Mouse (Mus musculus) megakaryocyte, embryonic 14.5 days (primary cell): ENCODE results near the gene Nme4.

Experiments
- FLI1 ChIP-seq: IDR thresholded peaks from 2 replicates; pipeline ENCODE4 v1.6.1; 2012; ENCODE audit warnings: low read length, inconsistent platforms, mixed read lengths
- GATA1 ChIP-seq: IDR thresholded peaks from 3 replicates; pipeline ENCODE4 v1.6.1; 2012; ENCODE audit warnings: mixed read lengths, low read length, inconsistent platforms, borderline replicate concordance

- TF ChIP-seq GATA1 (no peak), FLI1 (no peak)
Measured at GRCm38 (mm10) chr17:26122431-26123140, 27.2 kb upstream of the Nme4 start.
